Mouse (Mus musculus) urinary bladder, postnatal 14 days (tissue): ENCODE data around the gene Fibcd1.
A peak's percentile ranks its signal among the peaks of the same experiment; 100 is the strongest.

Experiments used
- DNase-seq: peaks from one replicate; pipeline ENCODE4 v3.0.0; 2021; ENCODE audit warnings: low spot score

The Fibcd1 gene

GRCm38 (mm10) chr2:31811086-31811958 lies 34.5 kb downstream of the Fibcd1 start:
- DNase-seq, result no peak

DNA sequence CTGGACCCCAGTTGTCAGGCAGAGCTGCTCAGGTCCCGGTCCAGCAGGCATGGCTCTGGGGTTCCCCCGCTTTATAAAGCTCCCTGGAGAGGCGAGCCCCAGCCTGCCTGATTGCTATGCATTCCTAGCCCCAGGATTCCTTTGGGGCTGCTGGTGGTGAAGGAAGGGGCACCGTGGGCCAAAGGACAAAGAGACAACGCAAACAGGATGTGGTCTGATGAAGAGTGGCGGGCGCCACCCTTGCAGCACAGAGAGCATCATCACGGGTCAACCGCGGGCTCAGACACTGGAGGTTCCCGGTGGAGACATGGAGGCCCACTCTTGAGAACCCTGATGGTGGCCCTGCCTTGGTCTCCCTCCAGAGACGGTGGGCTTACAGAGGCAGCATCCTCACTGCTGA lies 35.4 kb downstream of the Fibcd1 start, which contains the start of gene Qrfp:
TSS of gene Qrfp (minus strand) at position 137 of the 400 bp plus-strand sequence.
- no peak for DNase-seq

DNA sequence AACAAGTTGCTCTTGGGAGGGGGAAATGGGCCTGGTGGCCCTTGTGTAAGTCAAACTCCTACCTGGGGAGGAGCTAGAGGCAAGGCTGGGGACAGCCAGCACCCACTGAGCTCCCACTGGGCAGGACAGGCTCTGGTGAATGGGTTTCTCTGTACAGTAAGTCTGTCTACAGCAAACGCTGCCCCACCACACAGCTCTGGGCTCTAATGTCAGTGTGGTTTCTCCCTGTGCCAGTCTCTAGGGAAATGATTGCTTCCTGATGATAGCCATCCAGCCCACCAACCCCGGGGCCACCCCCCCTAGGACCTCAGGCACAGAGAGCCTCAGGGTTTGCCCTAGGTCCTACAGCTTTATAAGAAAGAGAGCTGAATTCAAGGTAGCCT lies 36.5 kb downstream of the Fibcd1 start:
- no peak for DNase-seq

DNA sequence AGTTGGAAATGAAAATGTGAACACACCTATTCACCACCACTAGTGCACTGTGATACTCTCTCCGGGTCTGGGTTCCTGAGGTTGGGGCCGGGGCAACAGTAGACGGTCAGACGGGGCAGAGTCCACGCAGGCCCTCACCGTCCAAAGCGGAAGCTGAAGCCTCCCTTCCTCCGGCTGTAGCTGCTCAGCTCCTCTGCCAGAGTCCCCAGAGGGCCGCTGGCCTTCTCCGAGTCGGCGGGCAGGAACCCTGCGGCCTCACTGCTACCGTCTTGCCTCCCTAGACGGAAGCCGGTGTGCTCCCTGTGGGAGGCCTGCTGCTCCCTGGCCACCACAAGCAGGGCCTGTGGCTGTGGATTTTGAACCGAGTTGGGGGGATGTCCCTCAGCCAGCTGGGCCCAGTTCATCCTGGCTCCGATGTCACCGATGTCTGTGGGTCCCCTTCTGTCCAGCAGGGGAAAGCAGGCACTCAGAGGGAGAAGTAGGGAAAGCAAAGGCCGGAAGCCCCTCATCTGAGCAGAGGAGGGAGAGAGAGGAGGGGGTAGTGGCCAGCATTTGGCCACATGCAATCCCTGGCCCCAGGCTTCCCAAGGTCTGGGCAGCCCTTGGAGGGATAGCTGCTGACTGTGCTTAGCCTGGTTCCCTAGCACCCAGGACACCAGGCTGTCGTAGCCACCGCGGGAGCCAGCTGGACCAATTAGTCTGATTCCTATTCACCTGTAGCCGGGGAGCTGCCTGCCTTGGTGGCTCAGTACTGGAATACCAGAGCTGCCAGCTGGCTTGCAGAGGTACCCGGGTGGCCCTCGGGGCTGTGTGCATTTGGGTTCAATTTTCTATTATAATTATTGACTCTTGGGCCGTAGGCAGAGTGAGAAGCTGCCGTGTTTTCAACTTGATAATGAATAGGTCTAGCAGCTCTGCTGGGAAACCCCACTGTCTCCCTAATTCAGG lies 37.1 kb downstream of the Fibcd1 start:
- no peak for DNase-seq

DNA sequence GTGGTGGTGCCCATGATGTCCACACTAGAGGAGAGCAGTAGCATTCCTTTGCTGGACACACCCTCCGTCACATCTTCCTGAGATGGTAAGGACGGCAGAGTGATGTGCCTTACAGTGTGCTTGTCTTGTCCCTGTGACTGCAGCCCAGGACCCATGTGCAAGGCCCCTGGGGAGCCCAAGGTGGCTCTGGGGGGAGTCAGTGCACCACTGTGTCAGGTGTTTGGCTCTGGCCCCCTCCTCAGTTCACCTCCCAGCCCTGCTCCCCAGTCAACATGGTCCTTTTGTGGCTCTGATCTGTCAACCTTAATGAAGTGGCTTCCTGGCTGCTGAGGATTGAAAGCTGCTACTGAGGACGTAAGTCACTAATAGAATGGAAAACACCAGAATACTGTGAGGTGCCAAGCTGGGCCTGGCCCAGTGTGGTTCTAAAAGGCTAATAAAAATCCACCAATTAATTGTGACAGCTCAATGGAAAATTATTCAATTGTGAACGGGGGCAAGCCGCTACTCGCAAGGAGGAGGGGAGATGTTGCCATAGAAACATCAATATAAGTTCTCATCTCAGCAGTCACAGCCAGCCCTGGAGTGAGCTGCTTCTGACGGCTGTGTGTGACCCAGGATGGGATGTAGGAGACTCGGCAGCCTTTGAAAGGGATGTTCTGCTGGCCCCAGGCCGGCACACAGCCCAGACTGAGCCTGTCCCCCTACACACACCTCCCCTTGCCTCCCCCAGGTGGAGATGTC lies 39.0 kb downstream of the Fibcd1 start:
- DNase-seq, result no peak

- DNase-seq, result peak; percentile 60
Measured at GRCm38 (mm10) chr2:31803480-31803879, 42.3 kb downstream of the Fibcd1 start.

DNA sequence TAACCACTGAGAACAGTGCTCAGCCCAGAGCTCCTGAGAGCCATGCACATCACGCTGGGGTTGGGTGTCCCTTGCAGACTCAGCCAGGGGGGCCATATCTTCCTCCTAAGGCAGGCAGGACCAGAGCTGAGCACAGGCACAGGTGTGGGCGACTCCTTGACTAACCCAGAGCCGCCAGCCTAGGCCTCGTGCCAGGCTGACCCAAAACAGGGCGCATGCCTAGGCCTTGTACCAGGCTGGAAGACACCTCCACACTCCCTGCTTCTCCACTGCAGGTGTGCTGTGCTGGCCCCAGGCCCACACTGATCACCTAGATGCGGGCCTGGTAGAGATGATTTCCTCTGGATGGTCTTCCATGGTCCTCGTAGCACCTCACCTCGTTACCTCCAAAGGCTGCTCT lies 43.0 kb downstream of the Fibcd1 start:
- no peak for DNase-seq

- no peak for DNase-seq
Measured at GRCm38 (mm10) chr2:31801416-31801815, 44.4 kb downstream of the Fibcd1 start.

DNA sequence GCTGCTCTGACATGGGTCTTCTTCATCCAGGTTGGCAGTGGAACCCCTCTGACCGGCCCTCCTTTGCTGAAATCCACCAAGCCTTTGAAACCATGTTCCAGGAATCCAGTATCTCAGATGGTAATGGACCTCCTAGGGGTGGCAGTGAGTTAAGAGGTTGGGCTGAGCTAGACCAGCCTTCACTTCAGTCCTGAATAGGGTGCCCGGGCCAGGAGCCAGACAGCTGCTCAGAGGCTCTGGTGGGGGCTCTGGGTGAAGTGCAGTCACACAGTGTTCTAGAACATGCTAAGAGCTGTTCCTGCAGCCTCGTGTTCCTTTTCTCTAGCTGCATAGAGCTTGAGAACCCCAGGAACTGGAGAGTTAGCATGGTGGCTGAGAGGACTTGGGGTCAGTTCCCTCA lies 48.9 kb downstream of the Fibcd1 start:
- DNase-seq, result no peak

DNA sequence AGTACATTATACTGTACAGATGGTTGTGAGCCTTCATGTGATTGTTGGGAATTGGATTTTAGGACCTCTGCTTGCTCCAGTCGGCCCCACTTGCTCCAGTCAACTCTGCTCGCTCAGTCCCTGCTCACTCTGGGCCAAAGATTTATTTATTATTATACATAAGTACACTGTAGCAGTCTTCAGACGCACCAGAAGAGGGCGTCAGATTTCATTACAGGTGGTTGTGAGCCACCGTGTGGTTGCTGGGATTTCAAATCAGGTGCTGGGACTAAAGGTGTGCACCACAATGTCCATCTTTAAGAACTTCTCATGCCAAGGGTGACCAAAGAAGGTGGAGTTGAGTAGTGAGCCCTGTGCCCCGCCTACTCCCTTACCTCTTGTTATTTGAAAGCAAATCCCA lies 53.2 kb downstream of the Fibcd1 start:
- no peak for DNase-seq

DNA sequence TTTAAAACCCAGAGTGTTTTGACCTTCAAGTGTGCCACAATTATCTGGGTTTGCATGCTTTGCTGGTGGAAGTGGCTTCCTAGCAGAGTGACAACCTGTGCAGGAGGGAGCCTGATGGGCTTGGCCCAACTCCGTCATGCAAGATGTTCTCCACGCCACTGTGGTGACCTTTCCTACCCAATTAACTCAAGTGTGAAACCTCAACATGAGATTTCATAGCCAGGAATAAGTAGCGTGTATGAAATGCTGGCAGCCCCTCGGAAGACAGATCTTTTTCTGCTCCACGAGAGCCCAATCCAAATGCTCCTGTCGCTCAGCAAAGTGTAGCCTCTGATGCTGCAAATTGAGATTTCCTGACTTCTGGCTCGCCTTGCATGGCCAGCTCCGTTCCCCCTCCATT lies 54.5 kb downstream of the Fibcd1 start:
- DNase-seq, result no peak

- DNase-seq, result no peak
Measured at GRCm38 (mm10) chr2:31790728-31791251, 55.0 kb downstream of the Fibcd1 start.

DNA sequence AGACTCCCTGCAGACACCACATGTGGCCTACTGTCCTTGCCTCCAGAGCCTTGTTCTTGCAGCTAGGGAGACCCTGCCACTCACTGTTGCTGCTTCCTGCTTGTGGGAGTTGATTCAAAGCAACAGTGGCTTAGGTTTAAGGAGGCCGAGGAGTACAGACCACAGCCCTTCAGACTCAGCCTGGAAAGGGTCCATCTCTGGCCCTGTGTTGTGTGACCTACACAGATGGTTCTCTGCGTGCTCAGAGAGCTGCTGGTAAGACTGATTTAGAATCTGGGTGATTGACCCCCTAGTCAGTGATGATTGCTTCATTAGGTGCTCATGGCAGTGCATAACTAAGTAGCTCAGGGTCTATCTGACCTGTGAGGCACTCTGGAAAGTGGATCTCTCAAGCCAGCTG lies 56.6 kb downstream of the Fibcd1 start:
- DNase-seq, result no peak

DNA sequence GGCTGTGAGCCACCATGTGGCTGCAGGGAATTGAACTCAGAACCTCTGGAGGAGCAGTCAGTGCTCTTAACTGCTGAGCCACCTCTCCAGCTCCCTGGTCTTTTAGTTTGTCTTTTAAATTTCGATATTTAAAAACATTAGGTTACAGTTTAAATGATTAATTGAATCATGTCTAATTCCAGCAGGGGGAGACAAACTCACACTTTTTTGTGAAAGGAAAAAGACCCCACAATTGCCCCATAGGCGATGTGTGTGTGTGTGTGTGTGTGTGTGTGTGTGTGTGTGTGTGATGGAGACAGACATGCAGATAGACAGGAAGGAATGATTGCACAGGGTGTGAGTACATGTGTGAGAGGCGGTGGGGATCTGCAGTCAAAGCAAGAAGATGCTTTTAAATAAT lies 57.6 kb downstream of the Fibcd1 start:
- no peak for DNase-seq

DNA sequence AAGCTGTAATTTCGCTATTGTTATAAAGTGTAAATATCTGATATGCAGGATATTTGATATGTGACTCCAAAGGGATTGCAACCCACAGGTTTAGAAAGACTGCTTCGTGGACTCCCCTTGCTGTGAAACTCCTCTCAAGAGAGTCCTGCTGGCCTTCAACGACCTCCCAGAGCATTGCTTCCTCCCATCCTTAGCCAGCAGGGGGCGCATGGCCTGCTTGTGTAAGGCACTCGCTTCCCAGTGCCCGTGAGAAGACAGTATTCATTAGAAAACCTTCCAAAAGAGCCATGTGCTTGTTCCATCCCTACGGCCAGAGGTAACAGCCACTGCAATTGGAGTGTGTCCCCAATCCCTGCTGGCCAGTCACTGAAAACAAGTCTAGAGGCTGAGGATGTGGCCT lies 58.8 kb downstream of the Fibcd1 start:
- DNase-seq, result peak; percentile 81

DNA sequence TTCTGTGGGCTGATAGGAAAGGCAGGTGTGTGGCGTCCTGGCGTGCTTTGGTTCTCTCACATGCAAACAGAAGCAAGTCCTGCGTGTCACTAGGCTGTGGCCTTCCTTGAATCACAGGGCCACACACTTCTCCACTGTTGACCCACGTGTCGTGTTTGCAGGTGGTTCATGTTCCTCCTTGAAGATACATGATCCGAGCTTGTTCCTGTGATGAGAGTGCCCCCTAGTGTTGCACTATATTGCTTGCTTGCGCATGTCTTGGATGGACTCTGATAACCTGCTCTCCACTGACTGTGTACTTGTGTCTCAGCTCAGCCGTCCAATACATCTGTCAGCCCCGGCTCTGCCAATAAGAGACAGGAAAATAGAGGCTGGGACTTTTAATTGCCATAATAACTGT lies 60.7 kb downstream of the Fibcd1 start:
- DNase-seq, result peak; percentile 83

- no peak for DNase-seq
Measured at GRCm38 (mm10) chr2:31782958-31783602, 62.7 kb downstream of the Fibcd1 start.

DNA sequence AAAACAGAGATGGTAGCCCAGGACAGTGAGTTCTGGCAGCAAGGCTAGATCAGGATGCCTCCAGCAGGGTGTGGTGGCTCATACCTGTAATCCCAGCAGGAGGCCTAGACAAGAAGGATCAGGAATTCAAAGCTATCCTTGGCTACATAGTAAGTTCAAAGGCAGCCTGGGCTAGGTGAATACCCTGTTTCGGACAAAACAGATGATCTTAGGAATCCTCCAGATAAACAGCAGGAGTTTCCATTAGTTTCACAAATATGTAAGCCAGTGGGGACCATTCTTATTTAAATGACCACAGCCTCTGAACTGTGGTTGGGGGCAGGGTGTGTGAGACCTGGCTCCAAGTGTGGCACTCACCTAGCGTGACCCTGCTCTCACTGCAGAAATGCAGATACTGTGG lies 66.5 kb downstream of the Fibcd1 start:
- DNase-seq, result no peak

- no peak for DNase-seq
Measured at GRCm38 (mm10) chr2:31776479-31776878, 69.3 kb downstream of the Fibcd1 start.

- peak; percentile 69 for DNase-seq
Measured at GRCm38 (mm10) chr2:31770781-31771441, 74.9 kb downstream of the Fibcd1 start.

GRCm38 (mm10) chr2:31769631-31770111 lies 76.1 kb downstream of the Fibcd1 start:
- peak; percentile 65 for DNase-seq
